Mouse (Mus musculus) neural tube, embryonic 13.5 days (tissue): ENCODE results near the gene Rpl22. TPM values are rescaled to one million over a fixed set of nuclear protein-coding genes. Genes with fewer than 3 reads are reported as not detected.

ENCODE experiments used
- ATAC-seq: fragments of 200-750 bp; cut with Nextera tagmentation; 2 replicates; pipeline ENCODE4 v1.8.0; 2017; ENCODE audit warnings: low read depth, mild to moderate bottlenecking, moderate TSS enrichment, moderate library complexity
- H3K27ac ChIP-seq: fragments of 300-500 bp; sonication (generic); replicated peaks from 2 replicates; pipeline ENCODE4 v1.5.1; 2015; ENCODE audit warnings: moderate library complexity, mild to moderate bottlenecking, inconsistent platforms
- H3K27me3 ChIP-seq: fragments of 300-500 bp; sonication (generic); 2 replicates; pipeline ENCODE4 v1.6.1; 2015; ENCODE audit warnings: mild to moderate bottlenecking, inconsistent platforms
- H3K36me3 ChIP-seq: fragments of 300-500 bp; sonication (generic); 2 replicates; pipeline ENCODE4 v1.6.1; 2015; ENCODE audit warnings: mild to moderate bottlenecking, inconsistent platforms
- H3K4me1 ChIP-seq: fragments of 300-500 bp; sonication (generic); replicated peaks from 2 replicates; pipeline ENCODE4 v1.6.1; 2015; ENCODE audit warnings: inconsistent platforms
- H3K4me2 ChIP-seq: fragments of 300-500 bp; sonication (generic); 2 replicates; pipeline ENCODE4 v1.6.1; 2015; ENCODE audit warnings: inconsistent platforms, mild to moderate bottlenecking, moderate library complexity
- H3K4me3 ChIP-seq: fragments of 300-500 bp; sonication (generic); 2 replicates; pipeline ENCODE4 v1.5.1; 2015; ENCODE audit warnings: mild to moderate bottlenecking, inconsistent platforms
- H3K9ac ChIP-seq: fragments of 300-500 bp; sonication (generic); 2 replicates; pipeline ENCODE4 v1.6.1; 2015; ENCODE audit warnings: moderate library complexity, mild to moderate bottlenecking, inconsistent platforms
- H3K9me3 ChIP-seq: fragments of 300-500 bp; sonication (generic); 2 replicates; pipeline ENCODE4 v1.6.1; 2016; ENCODE audit warnings: inconsistent platforms
- WGBS: fragments of 180-500 bp; shearing (Covaris S2); methylation state at CpG from one replicate; pipeline ENCODE4 v1.1.7; 2015; 5-methylcytosine and 5-hydroxymethylcytosine counted together
- polyA plus RNA-seq: library from polyadenylated mRNA; unstranded; fragments of >200 nt; fragmentation: Nextera tagmentation; extraction: Ambion mirVana; gene quantifications from 2 replicates; pipeline ENCODE4 v1.2.1, GENCODE M21; 2015

The Rpl22 gene
- polyA plus RNA-seq, 1 experiment from 2014 or later, result 217 TPM

DNA sequence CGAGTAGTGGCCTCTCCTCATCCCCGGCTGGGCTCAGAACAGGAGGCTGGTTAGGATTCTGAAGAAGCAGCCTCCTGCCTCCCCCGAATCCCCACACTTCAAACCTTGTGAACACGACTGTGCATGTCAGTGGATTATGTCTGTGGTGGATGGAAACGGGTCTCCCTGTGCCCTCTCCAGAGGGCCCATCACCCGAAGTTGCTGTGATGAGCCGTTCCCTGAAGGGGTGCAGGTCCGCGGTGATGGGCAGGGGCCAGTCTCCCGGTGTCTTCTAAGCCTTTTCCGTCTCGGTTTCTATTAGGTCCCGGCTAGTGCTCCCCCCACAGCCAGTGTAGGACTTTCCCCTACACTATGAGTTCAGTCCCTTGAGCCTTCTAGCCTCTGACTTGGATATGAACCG, 26.7 kb upstream of the Rpl22 start:
- peaks cover 42% of the 10 kb centered on the region for H3K36me3 ChIP-seq
- H3K27me3 ChIP-seq, result peaks cover 22% of the 10 kb centered on the region
- ATAC-seq, result no peak
- H3K4me1 ChIP-seq, result peaks cover 26% of the 10 kb centered on the region
- peak overlapping the region; percentile 97; the same call in 1 of the 2 replicates for H3K9ac ChIP-seq
- H3K4me2 ChIP-seq, result peak overlapping the region; percentile 98; the same call in 1 of the 2 replicates
- WGBS, result 91% methylated on average over 14 of the region's 14 CpGs
- no peak overlapping the region for H3K27ac ChIP-seq
- H3K9me3 ChIP-seq, result no peaks in the 10 kb centered on the region
- H3K4me3 ChIP-seq, result no peak overlapping the region

DNA sequence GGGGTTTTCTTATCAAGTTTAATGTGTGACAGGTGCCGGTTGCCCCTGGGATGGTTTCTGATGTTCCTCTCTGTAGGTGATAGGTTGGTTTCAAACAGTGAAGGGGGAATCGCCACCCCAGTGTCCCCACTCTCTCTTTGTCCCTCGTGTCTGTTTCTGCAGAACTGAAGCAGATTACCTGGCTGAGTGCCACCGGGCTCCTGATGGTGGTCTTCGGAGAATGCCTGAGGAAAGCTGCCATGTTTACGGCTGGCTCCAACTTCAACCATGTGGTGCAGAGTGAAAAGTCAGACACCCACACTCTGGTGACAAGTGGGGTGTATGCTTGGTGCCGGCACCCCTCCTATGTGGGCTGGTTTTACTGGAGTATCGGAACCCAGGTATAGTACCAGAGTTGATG, 25.2 kb upstream of the Rpl22 start:
- WGBS, result 91% methylated on average over 8 of the region's 8 CpGs
- H3K27ac ChIP-seq, result no peak overlapping the region
- H3K4me3 ChIP-seq, result no peak overlapping the region
- ATAC-seq, result no peak
- H3K36me3 ChIP-seq, result peaks cover 51% of the 10 kb centered on the region
- H3K4me1 ChIP-seq, result peaks cover 30% of the 10 kb centered on the region
- no peak overlapping the region for H3K9ac ChIP-seq
- peaks cover 7% of the 10 kb centered on the region for H3K27me3 ChIP-seq
- no peaks in the 10 kb centered on the region for H3K9me3 ChIP-seq
- no peak overlapping the region for H3K4me2 ChIP-seq

DNA sequence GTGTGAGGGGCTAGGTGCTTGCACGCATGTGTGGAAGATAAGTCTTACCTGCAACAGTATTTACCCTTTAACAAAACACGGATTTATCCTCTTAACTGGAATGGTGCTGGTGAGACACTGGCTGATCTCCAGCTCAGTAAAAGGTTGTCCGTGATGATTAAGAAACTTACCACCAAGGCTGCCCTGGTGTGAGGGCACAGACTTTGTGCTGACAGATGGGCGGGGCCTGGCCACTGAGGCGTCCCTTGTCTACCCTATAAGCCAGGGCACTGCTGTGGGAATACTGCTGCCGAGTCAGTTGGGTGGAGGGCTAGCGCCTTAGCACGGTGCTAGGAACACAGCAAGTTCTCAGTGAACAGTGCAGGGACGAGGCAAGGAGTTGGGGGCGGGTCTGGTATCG, 23.5 kb upstream of the Rpl22 start:
- H3K36me3 ChIP-seq, result peaks cover 51% of the 10 kb centered on the region
- 81% methylated on average over 11 of the region's 11 CpGs for WGBS
- no peaks in the 10 kb centered on the region for H3K9me3 ChIP-seq

DNA sequence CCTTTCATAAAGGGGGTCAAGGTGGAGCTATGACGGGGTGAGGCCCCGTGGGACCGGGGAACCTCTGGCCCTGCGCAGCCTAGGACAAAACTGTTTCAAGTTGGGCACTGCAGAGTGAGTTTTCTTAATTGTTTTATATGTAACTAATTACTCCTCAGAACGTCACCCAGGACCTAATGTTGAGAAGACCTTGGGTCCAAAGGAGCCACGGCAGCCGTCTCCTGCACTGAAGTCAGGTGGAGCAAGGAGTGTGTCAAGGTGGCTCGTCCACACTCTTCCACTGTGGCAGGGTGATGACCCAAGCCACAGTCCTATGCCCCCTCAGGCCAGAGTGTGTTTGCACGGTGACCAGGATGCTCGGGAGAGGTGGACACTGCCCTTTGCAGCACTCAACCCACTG, 22.4 kb upstream of the Rpl22 start:
- no peak overlapping the region for H3K4me2 ChIP-seq
- no peak overlapping the region for H3K4me3 ChIP-seq
- H3K27ac ChIP-seq, result no peak overlapping the region
- no peaks in the 10 kb centered on the region for H3K9me3 ChIP-seq
- 91% methylated on average over 10 of the region's 10 CpGs for WGBS
- no peaks in the 10 kb centered on the region for H3K27me3 ChIP-seq
- no peak overlapping the region for H3K9ac ChIP-seq
- H3K4me1 ChIP-seq, result peaks cover 39% of the 10 kb centered on the region
- peaks cover 58% of the 10 kb centered on the region for H3K36me3 ChIP-seq
- ATAC-seq, result no peak

More for the DNA sequence above, 23.5 kb upstream of the Rpl22 start:
- no peak overlapping the region for H3K4me2 ChIP-seq
- peaks cover 40% of the 10 kb centered on the region for H3K4me1 ChIP-seq
- H3K27ac ChIP-seq, result no peak overlapping the region
- H3K4me3 ChIP-seq, result no peak overlapping the region
- no peak for ATAC-seq
- no peak overlapping the region for H3K9ac ChIP-seq
- no peaks in the 10 kb centered on the region for H3K27me3 ChIP-seq

DNA sequence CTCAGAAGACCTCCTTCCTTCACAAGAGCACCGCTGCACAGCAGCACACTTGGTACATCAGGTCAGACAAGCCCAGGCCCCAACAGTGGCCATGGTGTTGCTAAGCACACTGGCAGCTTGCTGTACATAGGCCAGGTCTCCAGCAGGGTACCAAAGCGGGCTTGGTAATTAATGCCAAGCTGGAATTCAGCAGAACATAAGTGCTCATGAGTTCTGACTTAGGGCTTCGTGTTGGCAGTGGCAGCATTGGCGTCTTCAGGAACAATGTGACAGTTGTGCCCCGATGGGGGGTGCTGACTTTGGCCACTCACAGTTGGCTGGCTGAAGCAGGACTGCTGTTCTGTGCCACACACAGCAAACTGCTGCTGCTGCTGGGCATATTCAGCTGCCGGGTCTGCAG, 20.9 kb upstream of the Rpl22 start:
- no peak overlapping the region for H3K27ac ChIP-seq
- peaks cover 62% of the 10 kb centered on the region for H3K36me3 ChIP-seq

DNA sequence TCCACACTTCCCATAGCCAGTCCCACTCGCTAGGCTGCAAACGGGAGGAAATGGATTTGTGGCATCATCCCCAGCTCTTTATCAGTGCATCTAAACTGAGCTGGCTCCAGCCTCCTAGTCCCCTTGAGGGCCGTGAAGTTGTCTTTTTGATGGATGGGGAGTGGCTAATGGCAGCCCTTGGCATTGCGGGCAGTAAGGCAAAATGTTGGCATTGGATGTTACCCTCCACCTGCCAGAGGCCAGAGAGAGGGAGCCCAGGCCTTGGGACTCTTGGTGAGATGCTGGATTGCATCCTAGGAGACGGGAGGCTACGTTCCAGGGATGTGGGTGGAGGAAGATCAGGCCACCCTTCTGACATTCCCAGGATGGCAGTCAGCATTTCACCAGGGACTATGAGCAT, 19.6 kb upstream of the Rpl22 start:
- Histone ChIP-seq H3K4me2 (no peak overlapping the region), H3K27ac (peak overlapping the region; percentile 69), H3K9me3 (no peaks in the 10 kb centered on the region), H3K4me3 (no peak overlapping the region), H3K9ac (peak overlapping the region; percentile 22), H3K27me3 (peaks cover 15% of the 10 kb centered on the region), H3K4me1 (peaks cover 30% of the 10 kb centered on the region), H3K36me3 (peaks cover 52% of the 10 kb centered on the region)
- 42% methylated on average over 6 of the region's 6 CpGs for WGBS
- ATAC-seq, result no peak

More for the DNA sequence above, 20.9 kb upstream of the Rpl22 start:
- Histone ChIP-seq H3K4me1 (peaks cover 30% of the 10 kb centered on the region), H3K9me3 (no peaks in the 10 kb centered on the region), H3K4me2 (no peak overlapping the region), H3K27me3 (peaks cover 2% of the 10 kb centered on the region), H3K4me3 (no peak overlapping the region), H3K9ac (no peak overlapping the region)
- 87% methylated on average over 6 of the region's 6 CpGs for WGBS
- no peak for ATAC-seq

DNA sequence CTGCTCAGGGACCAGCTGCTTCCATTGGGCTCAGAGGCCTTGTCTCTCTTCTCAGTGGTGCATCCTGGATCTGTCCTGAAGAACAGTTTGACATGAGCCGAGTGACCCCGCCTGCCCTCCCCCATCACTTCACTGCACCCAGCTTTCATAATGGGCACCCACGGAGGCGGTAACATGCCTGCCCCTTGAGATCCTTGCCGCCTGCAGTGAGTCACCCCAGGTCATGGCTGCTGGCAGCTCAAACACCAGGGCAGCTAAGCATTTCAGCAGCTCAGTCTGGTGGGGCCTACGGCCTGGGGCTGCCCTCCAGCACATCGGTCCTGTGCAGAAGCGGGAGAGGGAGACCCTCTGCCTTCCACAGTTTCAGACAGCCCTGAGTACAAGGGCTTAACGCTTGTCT, 18.0 kb upstream of the Rpl22 start:
- ATAC-seq, result no peak
- Histone ChIP-seq H3K9me3 (no peaks in the 10 kb centered on the region), H3K27ac (no peak overlapping the region), H3K9ac (no peak overlapping the region), H3K27me3 (peaks cover 30% of the 10 kb centered on the region), H3K36me3 (peaks cover 36% of the 10 kb centered on the region), H3K4me2 (no peak overlapping the region), H3K4me1 (peaks cover 34% of the 10 kb centered on the region), H3K4me3 (no peak overlapping the region)
- 80% methylated on average over 9 of the region's 9 CpGs for WGBS

DNA sequence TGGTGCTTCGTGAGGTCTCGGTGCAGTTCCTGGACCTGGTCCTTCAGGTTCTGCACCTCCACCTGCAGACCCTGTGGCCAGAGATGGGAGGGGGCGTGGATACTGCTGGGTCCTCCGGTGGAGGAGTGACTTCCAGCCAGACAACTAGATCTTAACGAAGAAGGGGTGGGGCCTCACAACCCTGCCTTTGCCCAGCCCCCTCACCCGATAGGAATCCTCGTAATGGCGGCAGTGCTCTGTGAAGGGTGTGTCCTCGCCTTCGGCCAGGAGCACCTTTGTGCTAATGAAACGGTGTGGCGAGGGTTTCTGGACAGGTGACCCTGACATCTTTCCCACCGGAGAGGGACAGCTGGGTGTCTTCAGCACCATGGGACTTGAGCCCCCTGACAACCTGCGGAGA, 13.4 kb upstream of the Rpl22 start:
- 4% methylated on average over 14 of the region's 14 CpGs for whole genome bisulfite sequencing
- 0 out of 2 replicates have a peak overlapping the region, but pooled peaks have one; percentile 67 for H3K9ac ChIP-seq
- H3K27me3 ChIP-seq, result peaks cover 77% of the 10 kb centered on the region
- peaks cover 37% of the 10 kb centered on the region for H3K4me1 ChIP-seq
- peaks cover 14% of the 10 kb centered on the region; the same call in 1 of the 2 replicates for H3K36me3 ChIP-seq
- ATAC-seq, result no peak
- peak overlapping the region; percentile 34 for H3K4me3 ChIP-seq
- no peaks in the 10 kb centered on the region for H3K9me3 ChIP-seq
- H3K4me2 ChIP-seq, result peak overlapping the region; percentile 59
- H3K27ac ChIP-seq, result no peak overlapping the region

DNA sequence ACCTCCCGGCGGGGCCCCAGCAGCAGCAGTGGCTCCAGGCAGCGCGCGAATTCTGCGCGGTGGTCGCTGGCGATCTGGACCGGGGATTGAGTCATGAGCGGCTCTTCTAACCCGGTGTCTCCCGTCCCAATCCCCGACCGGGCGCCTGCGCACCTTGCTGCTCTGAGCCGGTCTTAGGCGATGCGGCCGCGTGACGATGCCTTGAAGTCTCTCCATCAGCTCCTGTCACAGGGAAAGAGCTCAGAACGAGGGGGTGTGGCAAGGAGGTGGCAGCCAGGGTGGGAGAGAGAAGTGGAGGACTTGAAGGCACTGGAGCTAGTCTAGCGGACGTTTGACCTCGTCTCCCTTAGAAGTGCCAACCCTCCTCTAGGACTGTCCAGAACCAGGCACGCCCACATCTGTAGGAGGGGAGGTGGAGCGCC, 12.3 kb upstream of the Rpl22 start:
- under 1% methylated on average over 29 of the region's 29 CpGs for WGBS
- H3K27ac ChIP-seq, result no peak overlapping the region
- H3K4me2 ChIP-seq, result peak overlapping the region; percentile 59
- no peaks in the 10 kb centered on the region for H3K9me3 ChIP-seq
- H3K4me1 ChIP-seq, result peaks cover 32% of the 10 kb centered on the region
- H3K36me3 ChIP-seq, result peaks cover 7% of the 10 kb centered on the region; the same call in 1 of the 2 replicates
- peak; percentile 54 for ATAC-seq
- peak overlapping the region; percentile 34 for H3K4me3 ChIP-seq
- peak overlapping the region; percentile 67 for H3K9ac ChIP-seq
- peaks cover 87% of the 10 kb centered on the region for H3K27me3 ChIP-seq

DNA sequence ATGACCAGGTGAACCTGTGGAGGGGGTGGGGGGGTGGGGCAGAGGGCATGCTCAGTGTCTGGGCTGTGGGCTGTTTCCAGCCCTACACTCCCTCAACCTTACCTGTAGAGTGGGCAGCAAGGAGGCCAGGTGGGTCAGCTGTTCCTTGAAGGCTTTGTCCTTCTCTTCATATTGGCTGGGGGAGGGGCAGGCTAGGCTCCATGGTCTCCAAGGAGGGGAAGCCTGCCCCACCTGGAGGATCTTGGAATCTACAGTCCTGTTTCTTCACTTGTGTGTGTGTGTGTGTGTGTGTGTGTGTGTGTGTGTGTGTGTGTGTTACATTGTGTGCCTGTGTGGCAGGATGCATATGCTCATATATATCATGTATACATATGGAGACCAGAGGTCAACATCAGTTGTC, 11.6 kb upstream of the Rpl22 start:
- peak overlapping the region; percentile 59 for H3K4me2 ChIP-seq
- no peaks in the 10 kb centered on the region for H3K9me3 ChIP-seq
- peaks cover 94% of the 10 kb centered on the region for H3K27me3 ChIP-seq
- ATAC-seq, result 0 out of 2 replicates have a peak, but pooled peaks have one; percentile 20
- peaks cover 2% of the 10 kb centered on the region; the same call in 1 of the 2 replicates for H3K36me3 ChIP-seq
- H3K4me1 ChIP-seq, result peaks cover 39% of the 10 kb centered on the region
- H3K27ac ChIP-seq, result no peak overlapping the region
- peak overlapping the region; percentile 34 for H3K4me3 ChIP-seq
- peak overlapping the region; percentile 67; the same call in 1 of the 2 replicates for H3K9ac ChIP-seq

DNA sequence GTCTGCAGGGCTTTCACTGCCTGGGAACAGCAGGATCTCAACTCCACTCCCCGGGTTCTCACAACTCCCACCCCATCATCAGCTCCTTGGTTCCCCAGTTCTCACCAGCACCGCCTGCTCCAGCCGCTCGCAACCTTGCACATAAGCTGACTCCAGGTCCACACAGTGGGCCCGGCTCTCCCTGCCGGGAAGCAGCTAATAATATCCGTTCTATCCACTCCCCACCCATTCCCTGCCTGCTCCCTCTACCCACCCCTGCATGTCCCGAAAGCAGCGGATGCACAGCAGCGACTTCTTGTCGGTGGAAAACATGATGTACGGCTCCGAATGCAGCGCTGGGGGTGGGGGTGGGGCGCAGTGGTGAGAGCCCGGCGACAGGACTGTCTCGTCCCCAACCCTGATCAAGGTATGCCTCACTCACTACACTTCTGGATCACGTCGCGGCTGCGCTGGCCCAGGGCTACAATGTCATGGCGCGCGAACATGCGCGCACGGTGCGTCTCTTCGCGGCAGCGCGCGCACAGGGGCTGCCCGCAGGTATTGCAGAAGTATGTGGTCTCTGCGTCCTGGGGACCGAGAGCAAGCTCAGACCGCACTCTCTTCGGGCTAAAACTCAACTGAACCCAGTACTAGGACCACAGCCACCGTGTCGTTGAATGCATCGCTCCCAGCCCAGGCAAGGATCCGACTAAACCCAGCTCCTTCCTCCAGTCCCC, 9.9 kb upstream of the Rpl22 start:
- peak overlapping the region; percentile 32 for H3K4me3 ChIP-seq
- peaks cover 85% of the 10 kb centered on the region for H3K27me3 ChIP-seq
- peak overlapping the region; percentile 55 for H3K4me2 ChIP-seq
- no peaks in the 10 kb centered on the region for H3K9me3 ChIP-seq
- H3K9ac ChIP-seq, result peak overlapping the region; percentile 50
- no peak for ATAC-seq
- H3K27ac ChIP-seq, result no peak overlapping the region
- peaks cover 41% of the 10 kb centered on the region for H3K4me1 ChIP-seq
- WGBS, result under 1% methylated on average over 43 of the region's 43 CpGs
- H3K36me3 ChIP-seq, result no peaks in the 10 kb centered on the region

DNA sequence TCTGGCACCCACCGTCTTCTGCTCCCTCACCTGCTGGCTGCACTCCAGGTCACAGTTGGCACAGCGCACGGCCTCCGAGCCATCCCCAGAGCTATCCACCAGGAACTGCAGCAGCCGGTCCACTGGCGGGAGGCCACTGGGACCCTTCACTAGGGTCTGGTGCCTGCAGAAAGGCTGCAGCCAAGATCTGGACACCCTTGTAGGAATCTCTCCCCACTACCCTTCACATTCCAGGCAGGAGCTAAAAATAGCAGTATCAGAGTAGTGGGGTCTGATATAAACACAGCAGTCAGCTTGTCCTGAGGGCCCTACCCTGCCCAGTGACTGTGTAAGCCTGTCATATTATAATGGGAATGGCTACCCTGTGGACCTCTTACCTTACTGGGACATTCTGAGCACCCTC, 7.9 kb upstream of the Rpl22 start:
- peaks cover 69% of the 10 kb centered on the region for H3K27me3 ChIP-seq
- peaks cover 35% of the 10 kb centered on the region for H3K4me1 ChIP-seq
- no peak overlapping the region for H3K4me2 ChIP-seq
- H3K36me3 ChIP-seq, result no peaks in the 10 kb centered on the region
- H3K27ac ChIP-seq, result no peak overlapping the region
- no peak overlapping the region for H3K9ac ChIP-seq
- WGBS, result 87% methylated on average over 6 of the region's 6 CpGs
- ATAC-seq, result no peak
- no peaks in the 10 kb centered on the region for H3K9me3 ChIP-seq
- H3K4me3 ChIP-seq, result no peak overlapping the region
